10 mouse cellular contexts compared by ENCODE assay signal in the genomic region with DNA sequence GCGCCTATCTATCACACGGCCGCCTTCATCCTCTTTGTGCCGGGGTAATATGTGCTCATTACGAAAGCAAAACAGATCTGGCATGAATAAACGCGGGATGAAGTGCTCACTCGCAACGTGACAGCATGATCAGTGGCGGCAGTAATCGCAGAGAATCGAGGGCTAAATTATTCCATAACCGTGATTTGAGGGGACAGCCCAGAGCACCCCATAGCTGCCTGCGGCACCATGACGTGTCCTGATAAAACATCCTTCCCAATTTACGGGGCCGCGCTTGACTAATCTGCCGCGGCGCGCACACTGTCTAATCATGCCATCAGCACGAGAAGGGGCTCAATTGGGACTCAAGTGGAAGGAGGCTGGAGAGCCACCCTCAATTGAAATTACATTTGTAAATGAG.
DNase-seq lines count a peak whose midpoint lies in the region; ATAC-seq and TF ChIP-seq lines count a peak whose summit lies in the region.
"Had no signal": no experiment of that assay in that cellular context is flagged by ENCODE, and none has a peak within 500 bp of the region (broad histone marks: within the 10 kb centered on the region; RNA-seq: fewer than 3 reads in every experiment).

No protein-coding gene starts in this region.

- 37% methylated on average over 23 of the region's 23 CpGs for WGBS in kidney, postnatal 0 days
- WGBS in embryonic facial prominence, embryonic 14.5 days: 47% methylated on average over 23 of the region's 23 CpGs
- WGBS in hindbrain, postnatal 0 days: 29% methylated on average over 23 of the region's 23 CpGs
- 28% methylated on average over 23 of the region's 23 CpGs for WGBS in olfactory bulb, adult 2 months

- ATAC-seq in kidney, postnatal 0 days (replicated peaks; ENCODE audit: low FRiP score, low read depth): no peak
- no peak for ATAC-seq in embryonic facial prominence, embryonic 14.5 days (ENCODE audit: low read depth)
- no peak; the same call in 1 of the 2 replicates for ATAC-seq in hindbrain, postnatal 0 days

- no peak for DNase-seq in kidney, postnatal 0 days (ENCODE audit: low spot score)
- DNase-seq in kidney, postnatal 25 days: no peak
- no peak for DNase-seq in embryonic facial prominence, embryonic 14.5 days (ENCODE audit: low spot score)
- peak; percentile 23 for DNase-seq in hindbrain, postnatal 0 days (ENCODE audit: low spot score)
- no peak for DNase-seq in adrenal gland, postnatal 4 days (ENCODE audit: low spot score in 2 of 2)
- no peak for DNase-seq in liver
- DNase-seq: heart, adult 2 months; kidney, adult 11 months; liver, embryonic 13.5 days had no signal

- no peaks in the 10 kb centered on the region for H3K36me3 ChIP-seq in kidney, postnatal 0 days (ENCODE audit: insufficient read depth, low read length)
- no peaks in the 10 kb centered on the region for H3K36me3 ChIP-seq in embryonic facial prominence, embryonic 14.5 days (ENCODE audit: control insufficient read depth, insufficient read depth, low read length)
- H3K36me3 ChIP-seq in hindbrain, postnatal 0 days (ENCODE audit: insufficient read depth, low read length): no peaks in the 10 kb centered on the region
- H3K36me3 ChIP-seq: liver, embryonic 13.5 days had no signal

- TF ChIP-seq POLR2A in olfactory bulb, adult 2 months (IDR thresholded peaks at IDR 0.05; ENCODE audit: insufficient read depth, low read depth, low read length): no peak

- no peaks in the 10 kb centered on the region for H3K9me3 ChIP-seq in kidney, postnatal 0 days (replicated peaks; ENCODE audit: low read length)
- no peaks in the 10 kb centered on the region for H3K9me3 ChIP-seq in embryonic facial prominence, embryonic 14.5 days (ENCODE audit: control insufficient read depth, low read length)
- H3K9me3 ChIP-seq in hindbrain, postnatal 0 days (ENCODE audit: low read length): no peaks in the 10 kb centered on the region
- H3K9me3 ChIP-seq: liver, embryonic 13.5 days had no signal

- peak overlapping the region; percentile 15; the same call in 1 of the 2 replicates for H3K4me2 ChIP-seq in kidney, postnatal 0 days (ENCODE audit: low read length)
- H3K4me2 ChIP-seq in embryonic facial prominence, embryonic 14.5 days (ENCODE audit: low read depth, low read length): no peak overlapping the region
- peak overlapping the region; percentile 43 for H3K4me2 ChIP-seq in hindbrain, postnatal 0 days (ENCODE audit: low read depth, low read length)
- H3K4me2 ChIP-seq: liver, embryonic 13.5 days had no signal

- peaks cover 4% of the 10 kb centered on the region for H3K4me1 ChIP-seq in kidney, postnatal 0 days (replicated peaks; ENCODE audit: insufficient read depth, low read length)
- H3K4me1 ChIP-seq in embryonic facial prominence, embryonic 14.5 days (ENCODE audit: control insufficient read depth, insufficient read depth, low read length): no peaks in the 10 kb centered on the region
- H3K4me1 ChIP-seq in hindbrain, postnatal 0 days (ENCODE audit: insufficient read depth, low read length): no peaks in the 10 kb centered on the region; the same call in 1 of the 2 replicates
- peaks cover 13% of the 10 kb centered on the region for H3K4me1 ChIP-seq in olfactory bulb, adult 2 months (ENCODE audit: control insufficient read depth, insufficient read depth, low read length)
- H3K4me1 ChIP-seq: liver, embryonic 13.5 days had no signal

- no peak for TF ChIP-seq CTCF in kidney, postnatal 0 days (IDR thresholded peaks at IDR 0.05; ENCODE audit: low read depth)
- no peak for TF ChIP-seq CTCF in hindbrain, postnatal 0 days (IDR thresholded peaks at IDR 0.05; ENCODE audit: low read depth)
- TF ChIP-seq CTCF in olfactory bulb, adult 2 months (IDR thresholded peaks at IDR 0.05; ENCODE audit: insufficient read depth, low read depth, low read length): no peak

- H3K27ac ChIP-seq in kidney, postnatal 0 days: no peak overlapping the region
- H3K27ac ChIP-seq in embryonic facial prominence, embryonic 14.5 days (replicated peaks; ENCODE audit: low read depth, low read length): no peak overlapping the region
- H3K27ac ChIP-seq in hindbrain, postnatal 0 days: no peak overlapping the region
- H3K27ac ChIP-seq in olfactory bulb, adult 2 months (ENCODE audit: insufficient read depth, low read depth, low read length): no peak overlapping the region
- H3K27ac ChIP-seq: heart, adult 2 months; liver, embryonic 13.5 days had no signal

- peaks cover 17% of the 10 kb centered on the region; the same call in 1 of the 2 replicates for H3K27me3 ChIP-seq in kidney, postnatal 0 days (ENCODE audit: insufficient read depth, low read length)
- peaks cover 70% of the 10 kb centered on the region for H3K27me3 ChIP-seq in embryonic facial prominence, embryonic 14.5 days (replicated peaks; ENCODE audit: control insufficient read depth, insufficient read depth, low read length)
- H3K27me3 ChIP-seq in hindbrain, postnatal 0 days (ENCODE audit: insufficient read depth, low read length): peaks cover 16% of the 10 kb centered on the region

- H3K9ac ChIP-seq in kidney, postnatal 0 days (ENCODE audit: low read depth, low read length): no peak overlapping the region
- no peak overlapping the region for H3K9ac ChIP-seq in embryonic facial prominence, embryonic 14.5 days (ENCODE audit: low read depth, low read length)
- 0 out of 2 replicates have a peak overlapping the region, but pooled peaks have one; percentile 9 for H3K9ac ChIP-seq in hindbrain, postnatal 0 days (replicated peaks; ENCODE audit: low read length)
- H3K9ac ChIP-seq: liver, embryonic 13.5 days had no signal

- H3K4me3 ChIP-seq in kidney, postnatal 0 days (replicated peaks; ENCODE audit: low read depth, low read length): no peak overlapping the region
- peak overlapping the region; percentile 5; the same call in 1 of the 2 replicates for H3K4me3 ChIP-seq in embryonic facial prominence, embryonic 14.5 days (ENCODE audit: low read depth, low read length)
- H3K4me3 ChIP-seq in hindbrain, postnatal 0 days (ENCODE audit: low read length): peak overlapping the region; percentile 13; the same call in 1 of the 2 replicates
- H3K4me3 ChIP-seq in olfactory bulb, adult 2 months (ENCODE audit: insufficient read depth, low read depth, low read length): peak overlapping the region; percentile 33
- H3K4me3 ChIP-seq: heart, adult 2 months; liver, embryonic 13.5 days had no signal
